Mouse (Mus musculus): Measurements from ENCODE around the gene Ehmt1. TPM values are rescaled to one million over a fixed set of nuclear protein-coding genes. Genes with fewer than 3 reads are reported as not detected.
A peak's percentile ranks its signal among the peaks of the same experiment; 100 is the strongest.
"Not testable (repeated sequence)": the region's sequence is repeated elsewhere in the genome, so short reads cannot be mapped to it uniquely, and the experiment has no call there.

Gene Ehmt1
- total RNA-seq (2021), result 10 to 100 TPM; 46.7 to 49.8 TPM
- long read RNA-seq, experiment 1, full-length matches to known transcripts, result 11 of 26 reads
- long read RNA-seq, experiment 1, partial matches to known transcripts, result 2 of 26 reads
- long read RNA-seq, experiment 1, other reads (novel, unspliced or antisense), result 13 of 26 reads
- long read RNA-seq, experiment 2, full-length matches to known transcripts, result 4 of 11 reads
- long read RNA-seq, experiment 2, partial matches to known transcripts, result 6 of 11 reads
- long read RNA-seq, experiment 2, other reads (novel, unspliced or antisense), result 1 of 11 reads

GRCm38 (mm10) chr2:24918930-24919838 is at the start of gene Ehmt1:
Gene Ehmt1, minus strand, starts transcription at chr2:24919614.
- peak; percentile 92 to 96 for DNase-seq (ENCODE audit: low spot score in 2 of 2)

DNA sequence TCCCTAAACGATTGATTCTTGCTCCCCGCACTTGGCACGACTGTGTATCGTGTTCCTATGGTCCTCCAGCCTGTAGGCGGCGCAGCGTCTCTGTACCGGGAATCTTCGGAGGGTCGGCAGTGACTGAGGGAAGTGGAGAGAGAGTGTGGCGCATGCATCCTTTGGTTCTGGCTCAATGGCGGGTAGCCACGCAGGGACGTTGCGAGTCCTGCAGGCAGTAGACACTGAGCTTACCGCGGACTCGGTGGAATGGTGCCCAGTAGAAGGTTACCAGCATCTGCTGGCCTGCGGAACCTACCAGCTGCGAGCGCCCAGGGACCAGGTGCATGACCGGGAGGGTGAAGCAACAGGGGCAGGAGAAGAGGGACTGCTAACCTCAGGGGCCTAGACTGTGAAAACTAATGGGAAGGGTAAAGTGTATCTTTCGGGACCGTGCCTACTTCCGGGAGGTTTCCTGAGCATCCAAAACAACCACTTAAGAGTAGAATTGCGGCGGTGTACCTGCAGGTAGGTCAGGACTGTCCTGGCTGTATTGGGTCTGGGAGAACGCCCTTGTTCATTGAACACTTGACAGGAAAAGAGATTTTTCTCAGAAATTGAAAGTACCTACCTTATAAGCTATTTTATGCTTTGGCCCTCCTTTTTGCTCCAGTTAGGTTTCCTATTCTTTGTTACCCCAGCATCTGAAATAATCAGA is 43.0 kb upstream of the Ehmt1 start, which contains the start of gene Dph7:
Gene Dph7, plus strand, starts transcription at position 97 of the 697 bp plus-strand sequence.
- peak; percentile 93 for DNase-seq (ENCODE audit: low spot score in 2 of 2)

DNA sequence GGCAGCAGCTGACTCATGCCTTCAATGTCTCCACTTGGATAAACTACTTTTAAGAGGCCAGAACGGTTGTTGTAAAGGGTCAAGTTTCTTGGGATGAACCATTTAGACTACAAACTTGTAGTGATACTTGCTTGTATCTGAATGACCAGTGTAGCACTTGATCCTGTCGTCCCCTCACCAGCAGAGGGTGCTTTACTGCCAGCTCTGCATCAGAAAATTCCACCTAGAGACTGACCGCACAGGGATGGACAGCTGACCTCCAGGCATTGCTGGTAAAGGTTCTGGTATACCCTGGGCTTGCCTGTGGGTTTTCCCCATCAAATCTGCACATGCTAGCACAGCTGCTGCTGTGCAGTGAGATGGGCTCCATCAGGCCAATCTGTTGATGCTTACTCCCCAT is 41.5 kb upstream of the Ehmt1 start:
- DNase-seq (ENCODE audit: low spot score in 2 of 2), result no peak

DNA sequence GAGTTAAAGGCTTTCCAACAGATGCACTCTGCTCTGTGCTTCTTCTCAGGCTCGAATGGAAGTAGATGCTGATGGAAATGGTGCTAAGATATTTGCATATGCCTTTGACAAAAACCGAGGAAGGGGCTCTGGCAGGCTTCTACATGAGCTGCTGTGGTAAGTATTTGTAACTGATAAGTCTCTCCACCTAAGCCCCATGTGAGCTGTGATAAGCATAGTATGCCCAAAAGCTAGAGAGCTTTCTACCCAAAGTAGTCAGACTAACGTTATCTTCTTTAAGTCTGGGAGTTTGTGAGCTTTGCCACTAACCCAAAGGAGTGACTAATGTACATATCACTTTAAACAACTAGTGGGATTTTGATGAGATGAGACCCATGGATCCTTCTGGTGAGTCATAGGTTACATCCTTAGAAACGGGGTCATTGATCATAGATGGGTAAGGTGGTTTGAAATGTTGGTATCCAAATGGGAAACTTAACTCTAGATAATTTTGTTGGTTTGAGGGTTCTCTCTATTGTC is 33.2 kb upstream of the Ehmt1 start:
- DNase-seq (ENCODE audit: low spot score in 2 of 2), result no peak

DNA sequence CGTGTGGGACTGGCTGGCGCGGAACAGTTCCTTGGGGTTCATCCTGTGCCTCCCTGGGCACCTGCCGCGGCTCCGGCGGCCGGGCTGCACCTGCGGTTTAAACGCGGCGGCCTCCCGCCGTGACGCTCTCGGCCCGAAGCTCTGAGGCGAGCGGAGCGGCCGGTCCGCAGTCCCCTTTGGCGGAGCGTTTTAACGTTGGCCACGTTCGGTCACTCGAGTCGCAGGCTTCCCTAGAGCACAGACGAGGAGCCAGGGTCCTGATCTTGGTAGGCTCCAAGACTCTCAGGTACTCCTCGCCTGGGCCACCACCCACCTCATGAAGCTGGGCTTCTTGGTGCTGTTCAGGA is 30.7 kb upstream of the Ehmt1 start:
- DNase-seq (ENCODE audit: low spot score in 2 of 2), result no peak

DNA sequence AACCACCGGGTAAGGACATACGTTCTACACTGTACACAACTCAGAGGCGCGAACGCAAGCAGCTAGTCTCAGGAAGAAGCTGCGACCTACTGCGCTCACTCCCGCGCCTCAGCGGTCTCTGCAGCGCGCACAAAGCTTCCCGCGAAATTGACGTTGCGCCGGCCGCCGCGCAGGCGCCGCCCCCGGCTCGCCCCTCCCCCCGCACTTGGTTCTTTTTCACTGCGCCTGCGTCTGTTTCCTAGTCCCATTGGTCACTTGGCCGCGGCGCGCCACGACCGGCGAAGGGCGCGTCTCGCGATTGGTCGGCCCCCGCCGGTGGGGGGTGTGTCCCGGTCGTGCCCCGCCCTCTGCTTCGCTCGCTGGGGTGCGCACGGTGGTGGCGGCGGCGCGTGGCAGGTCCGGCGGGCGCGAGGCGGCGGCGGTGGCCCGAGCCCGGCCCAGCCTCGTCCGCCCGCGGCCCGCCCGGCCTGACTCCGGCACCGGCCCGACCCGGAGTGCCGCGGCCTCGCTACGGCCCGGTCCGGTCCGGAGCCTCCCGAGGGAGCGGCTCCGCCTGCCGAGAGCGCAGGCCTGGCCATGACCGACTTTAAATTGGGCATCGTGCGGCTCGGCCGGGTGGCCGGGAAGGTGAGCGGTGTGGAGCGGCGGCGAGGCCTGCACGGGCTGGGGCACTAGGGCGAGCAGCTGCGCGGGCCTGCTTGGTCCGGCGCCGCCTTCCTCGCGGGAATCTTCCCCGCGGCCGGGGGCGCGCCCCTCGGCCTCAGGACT is 30.2 kb upstream of the Ehmt1 start, which contains the start of gene Zmynd19:
Gene Zmynd19, plus strand, starts transcription at position 372 of the 768 bp plus-strand sequence.
- peak; percentile 98 to 99 for DNase-seq (ENCODE audit: low spot score in 2 of 2)

DNA sequence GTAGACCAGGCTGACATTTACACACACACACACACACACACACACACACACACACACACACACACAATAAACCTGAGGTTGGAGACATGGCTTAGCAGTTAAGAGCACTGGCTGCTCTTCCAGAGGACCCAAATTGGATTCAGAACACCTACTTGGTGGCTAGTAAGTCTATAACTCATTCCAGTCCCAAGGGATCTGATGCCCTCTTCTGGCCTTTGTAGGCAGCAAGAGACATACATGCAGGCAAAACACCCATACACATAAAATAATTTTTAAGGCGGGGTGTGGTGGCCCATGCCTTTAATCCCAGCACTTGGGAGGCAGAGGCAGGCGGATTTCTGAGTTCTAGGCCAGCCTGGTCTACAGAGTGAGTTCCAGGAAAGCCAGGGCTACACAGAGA is 24.9 kb upstream of the Ehmt1 start:
- not testable (repeated sequence) for DNase-seq (ENCODE audit: low spot score in 2 of 2)

- no peak for DNase-seq (ENCODE audit: low spot score in 2 of 2)
Measured at GRCm38 (mm10) chr2:24942092-24942491, 22.7 kb upstream of the Ehmt1 start.

- DNase-seq (ENCODE audit: low spot score in 2 of 2), result peak; percentile 81 to 82
Measured at GRCm38 (mm10) chr2:24935057-24935796, 15.8 kb upstream of the Ehmt1 start, which contains the start of gene Arrdc1. Gene Arrdc1, minus strand, starts transcription at chr2:24935252.

- no peak for DNase-seq (ENCODE audit: low spot score in 2 of 2)
Measured at GRCm38 (mm10) chr2:24934441-24934963, 15.1 kb upstream of the Ehmt1 start.

GRCm38 (mm10) chr2:24929593-24929992 is 10.2 kb upstream of the Ehmt1 start:
- DNase-seq (ENCODE audit: low spot score in 2 of 2), result no peak

DNA sequence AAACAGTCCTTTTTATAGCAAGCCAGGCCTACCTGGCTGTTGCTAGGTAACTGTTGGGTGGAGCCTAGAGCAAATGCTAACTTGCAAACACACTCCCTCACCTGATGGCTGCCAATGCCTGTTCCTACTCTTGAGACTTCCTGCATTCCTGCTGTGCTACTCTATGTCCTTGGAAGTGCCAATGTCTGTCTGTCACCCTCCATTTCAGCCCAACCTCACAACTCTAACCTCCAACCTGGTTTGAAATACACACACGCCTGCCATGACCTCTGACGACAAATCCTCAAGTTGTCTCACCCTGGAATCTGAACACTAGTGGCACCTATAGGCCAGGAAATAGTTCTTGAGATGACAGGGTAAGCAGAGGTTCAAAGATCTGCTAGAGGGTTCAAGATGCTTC is 9.7 kb upstream of the Ehmt1 start:
- no peak for DNase-seq (ENCODE audit: low spot score in 2 of 2)

DNA sequence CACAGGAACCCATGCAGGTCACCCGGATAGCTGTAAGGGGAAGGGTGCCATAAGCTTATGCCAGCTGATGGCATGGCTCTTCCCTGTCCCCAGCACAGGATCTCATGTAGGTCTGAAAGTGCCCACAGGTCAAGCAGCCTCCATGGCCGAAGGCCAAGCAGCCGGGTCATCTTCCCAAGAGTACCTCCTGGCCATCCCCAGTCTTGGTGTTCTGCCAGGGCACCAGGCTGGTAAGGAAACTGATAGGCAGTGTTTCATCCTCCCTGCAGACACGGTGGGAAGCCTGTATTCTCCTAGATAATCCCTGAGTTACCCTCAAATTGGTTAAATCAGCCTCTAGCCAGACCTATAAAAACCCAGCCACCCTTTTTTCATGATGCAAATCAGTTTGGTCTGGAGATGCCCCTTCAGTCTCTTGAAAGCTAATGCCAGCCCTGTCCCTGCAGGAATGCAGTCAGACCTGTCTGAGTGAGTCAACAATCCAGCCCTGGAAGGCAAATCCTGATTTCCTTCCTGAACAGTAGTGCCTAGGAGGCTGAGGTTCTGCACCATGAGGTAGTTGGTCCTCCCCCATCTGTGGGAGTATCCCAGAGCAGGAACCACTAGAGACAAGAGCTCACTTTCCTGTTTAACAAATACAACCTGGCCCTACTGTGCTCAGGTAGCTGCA is 8.5 kb upstream of the Ehmt1 start:
- DNase-seq (ENCODE audit: low spot score in 2 of 2), result no peak

DNA sequence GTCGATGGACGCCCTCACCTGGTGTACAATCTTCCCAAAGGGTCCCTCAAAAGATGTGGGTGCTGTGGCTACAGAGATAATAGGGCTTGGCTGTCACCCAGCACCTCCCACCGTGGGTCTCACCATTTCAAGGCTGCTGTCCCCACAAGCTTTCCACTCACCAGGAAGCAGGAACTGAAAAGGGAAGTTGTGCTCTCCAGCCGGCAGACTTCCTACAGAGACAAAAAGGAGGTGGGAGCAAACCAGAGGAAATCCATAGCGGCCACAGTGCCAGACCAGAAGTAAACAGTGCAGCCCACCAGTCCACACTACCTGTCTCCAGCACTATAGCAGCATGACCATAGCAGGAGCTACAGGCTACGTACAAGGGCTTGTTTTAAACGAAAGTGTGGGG is 7.5 kb upstream of the Ehmt1 start:
- DNase-seq (ENCODE audit: low spot score in 2 of 2), result no peak

DNA sequence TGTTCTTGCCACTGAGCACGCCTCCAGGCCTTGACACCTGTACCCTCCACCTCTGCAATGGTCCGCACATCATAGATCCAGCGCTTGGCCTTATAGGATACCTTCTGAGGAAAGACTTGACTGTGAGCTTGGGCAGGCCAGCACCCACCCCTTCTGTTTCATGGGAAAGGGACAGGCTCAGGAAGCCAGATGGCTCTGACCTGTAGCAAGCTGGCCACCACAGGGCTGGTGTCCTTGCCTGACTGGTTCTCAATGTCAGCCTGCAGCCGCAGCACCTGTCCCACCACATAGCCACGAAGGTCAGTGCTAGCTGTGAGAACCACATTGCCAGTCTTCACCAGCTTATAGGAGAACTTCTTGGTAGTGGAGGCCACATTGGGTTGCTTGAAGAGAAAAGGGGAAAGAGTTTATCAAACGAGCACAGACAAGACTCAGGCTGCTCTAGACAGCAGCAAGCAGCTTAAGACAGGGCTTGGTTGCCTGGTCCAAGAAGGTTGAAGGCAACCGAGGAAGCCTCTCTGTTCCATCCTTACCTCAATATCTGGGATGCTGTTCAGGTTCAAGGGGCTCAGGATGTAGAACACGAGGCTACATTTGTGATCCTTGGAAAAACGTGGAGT is 7.0 kb upstream of the Ehmt1 start:
- no peak for DNase-seq (ENCODE audit: low spot score in 2 of 2)

DNA sequence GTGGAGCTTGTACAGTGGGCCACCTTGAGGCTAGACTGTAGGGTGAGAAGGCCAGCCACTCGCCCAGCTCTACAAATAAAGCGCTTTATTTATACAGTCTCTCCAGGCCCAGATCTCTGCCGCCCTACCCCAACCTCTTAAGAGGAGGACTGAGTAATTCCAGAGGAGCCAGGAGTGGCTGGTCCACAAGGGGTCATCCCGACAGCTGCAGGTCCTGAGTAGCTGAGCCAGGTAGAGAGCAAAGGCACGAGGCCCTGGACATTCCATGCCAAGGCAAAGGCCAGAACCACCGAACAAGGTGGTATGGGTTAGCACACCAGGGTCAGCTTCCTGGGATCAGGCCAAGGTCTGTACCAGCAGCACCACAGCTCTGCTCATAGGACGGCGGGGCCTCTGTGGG is 5.9 kb upstream of the Ehmt1 start:
- DNase-seq (ENCODE audit: low spot score in 2 of 2), result no peak

GRCm38 (mm10) chr2:24923561-24923960 is 4.1 kb upstream of the Ehmt1 start:
- DNase-seq (ENCODE audit: low spot score in 2 of 2), result no peak

DNA sequence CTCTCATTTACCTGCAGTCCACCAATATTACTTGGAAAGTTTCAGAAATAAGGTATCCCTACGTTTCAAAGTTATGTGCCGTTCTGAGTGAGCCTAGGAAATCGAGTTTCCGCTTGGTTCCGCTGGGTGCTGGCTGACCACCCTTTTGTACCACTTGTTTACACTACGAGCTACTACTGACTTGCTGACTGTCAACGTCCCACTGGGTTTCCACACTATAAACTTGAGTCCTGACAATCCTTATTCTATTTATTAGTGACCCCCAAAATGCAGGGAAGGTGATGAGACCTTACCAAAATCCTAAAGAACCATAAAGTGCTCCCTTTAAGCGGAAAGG is 393 bp upstream of the Ehmt1 start:
- no peak for DNase-seq (ENCODE audit: low spot score in 2 of 2)

GRCm38 (mm10) chr2:24914762-24915161 is 4.7 kb downstream of the Ehmt1 start:
- no peak for DNase-seq (ENCODE audit: low spot score in 2 of 2)
